Mouse (Mus musculus): ENCODE data around the gene Retreg3. TPM values are rescaled to one million over a fixed set of nuclear protein-coding genes. Genes with fewer than 3 reads are reported as not detected.
A peak's percentile ranks its signal among the peaks of the same experiment; 100 is the strongest.

Retreg3 gene
- polyA plus RNA-seq, 1 experiment from 2014 or later: 10.7 TPM

DNA sequence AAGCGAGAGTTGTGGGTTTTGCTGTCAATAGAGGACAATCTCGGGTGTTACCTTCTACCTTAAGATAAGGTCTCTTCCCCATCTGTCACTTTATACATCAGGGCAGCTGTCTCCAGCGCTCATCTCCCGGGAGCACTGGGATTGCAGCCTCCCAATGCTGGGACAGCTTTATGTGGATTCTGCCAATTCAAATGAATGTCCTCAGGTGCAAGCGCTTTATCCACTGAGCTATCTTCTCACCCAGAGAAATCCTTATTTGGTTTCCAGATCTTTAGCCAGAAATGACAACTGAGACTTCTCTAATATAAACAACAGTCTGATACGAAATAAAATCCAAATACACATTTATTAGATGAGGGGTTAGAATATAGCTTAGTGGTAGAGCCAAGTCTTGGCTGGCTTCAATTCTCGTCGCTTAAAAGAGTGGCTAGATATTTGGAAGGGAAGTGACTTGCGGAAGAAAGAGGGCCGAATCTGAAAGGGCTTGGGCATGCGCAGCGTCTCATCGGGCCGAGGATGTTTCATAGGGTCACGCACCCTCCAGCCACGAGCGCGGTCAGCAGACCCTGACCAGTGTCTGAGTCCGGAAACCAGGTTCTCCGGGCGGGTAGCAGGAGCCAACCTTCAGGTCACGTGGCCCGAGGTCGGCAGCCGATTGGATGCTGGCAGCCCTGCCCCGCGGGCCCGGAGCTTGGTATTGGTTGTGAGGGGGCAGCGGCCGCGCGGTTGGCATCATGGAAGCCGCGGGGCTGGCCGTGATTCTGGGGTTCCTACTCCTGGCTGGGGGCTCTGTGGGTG, 50.1 kb downstream of the Retreg3 start, which contains the start of gene Naglu:
TSS of gene Naglu (plus strand) at position 622 of the 798 bp plus-strand sequence.
- ATAC-seq (ENCODE audit: low FRiP score): peak; percentile 87
- no peaks in the 10 kb centered on the region for H3K9me3 ChIP-seq (ENCODE audit: control insufficient read depth, low read length)
- WGBS: 6% methylated on average over 35 of the region's 35 CpGs

DNA sequence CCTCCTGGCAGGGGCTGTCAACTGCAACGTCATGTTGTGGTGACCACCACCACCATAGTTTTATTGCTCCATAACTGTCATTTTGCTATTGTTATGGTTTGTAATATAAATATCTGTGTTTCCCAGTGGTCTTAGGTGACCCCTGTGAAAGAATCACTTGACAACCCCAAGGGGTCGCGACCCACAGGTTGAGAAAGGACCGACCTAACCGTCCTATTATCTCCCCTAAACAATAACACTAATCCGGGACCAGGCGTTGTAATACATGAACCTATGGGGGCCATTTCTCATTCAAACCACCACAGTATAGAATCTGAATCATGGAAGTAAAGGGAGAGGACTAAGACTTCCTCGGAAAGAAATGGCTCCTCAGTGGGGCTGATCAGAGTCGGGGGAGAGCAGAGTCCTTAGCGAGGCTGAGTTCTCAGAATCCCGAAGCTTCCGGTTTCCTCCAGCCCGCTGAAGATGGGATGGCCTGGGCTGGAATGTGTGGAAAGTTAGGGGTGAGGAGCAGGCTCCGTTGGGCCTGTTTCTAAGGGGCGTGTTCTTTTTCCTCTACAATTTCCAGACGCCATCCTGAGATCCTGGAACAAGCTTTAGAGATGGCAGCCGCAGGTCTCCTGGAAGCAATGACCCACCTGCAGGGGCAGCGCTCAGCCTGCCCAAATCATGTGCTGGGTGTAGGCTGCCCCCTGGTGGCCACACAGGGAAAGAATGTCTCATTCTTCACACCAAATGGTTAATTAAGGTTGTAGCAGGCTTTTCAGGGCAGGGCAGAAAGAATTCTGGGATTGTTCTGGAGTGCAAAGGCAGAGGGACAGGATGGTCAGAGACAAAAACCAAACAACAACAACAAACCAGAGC, 52.9 kb downstream of the Retreg3 start:
- H3K4me3 ChIP-seq (ENCODE audit: low read depth, low read length): peak overlapping the region; percentile 26
- no peak overlapping the region for H3K9ac ChIP-seq (ENCODE audit: low read depth, low read length)
- WGBS: 25% methylated on average over 18 of the region's 18 CpGs
- DNase-seq (ENCODE audit: low spot score): peak; percentile 86
- no peaks in the 10 kb centered on the region for H3K36me3 ChIP-seq (ENCODE audit: control insufficient read depth, insufficient read depth, low read length)
- peak; percentile 26; the same call in 1 of the 2 replicates for ATAC-seq (ENCODE audit: low FRiP score)
- H3K4me2 ChIP-seq (replicated peaks; ENCODE audit: low read depth, low read length): peak overlapping the region; percentile 34
- no peaks in the 10 kb centered on the region for H3K9me3 ChIP-seq (ENCODE audit: control insufficient read depth, low read length)
- no peaks in the 10 kb centered on the region; the same call in 1 of the 2 replicates for H3K4me1 ChIP-seq (replicated peaks; ENCODE audit: control insufficient read depth, insufficient read depth, low read length)
- H3K27me3 ChIP-seq (ENCODE audit: control insufficient read depth, insufficient read depth, low read length): no peaks in the 10 kb centered on the region
- H3K27ac ChIP-seq (ENCODE audit: low read depth, low read length): no peak overlapping the region

More for the DNA sequence above, 50.1 kb downstream of the Retreg3 start, which contains the start of gene Naglu:
- DNase-seq (ENCODE audit: low spot score): peak; percentile 92
- H3K9ac ChIP-seq (ENCODE audit: low read depth, low read length): peak within 1 kb of the TSS; percentile 85
- no peaks in the 10 kb centered on the region for H3K36me3 ChIP-seq (ENCODE audit: control insufficient read depth, insufficient read depth, low read length)
- H3K4me1 ChIP-seq (replicated peaks; ENCODE audit: control insufficient read depth, insufficient read depth, low read length): no peaks in the 10 kb centered on the region; the same call in 1 of the 2 replicates
- H3K4me3 ChIP-seq (ENCODE audit: low read depth, low read length): peak within 1 kb of the TSS; percentile 80
- H3K27ac ChIP-seq (ENCODE audit: low read depth, low read length): no peak within 1 kb of the TSS
- H3K4me2 ChIP-seq (replicated peaks; ENCODE audit: low read depth, low read length): peak within 1 kb of the TSS; percentile 94
- no peaks in the 10 kb centered on the region for H3K27me3 ChIP-seq (ENCODE audit: control insufficient read depth, insufficient read depth, low read length)

DNA sequence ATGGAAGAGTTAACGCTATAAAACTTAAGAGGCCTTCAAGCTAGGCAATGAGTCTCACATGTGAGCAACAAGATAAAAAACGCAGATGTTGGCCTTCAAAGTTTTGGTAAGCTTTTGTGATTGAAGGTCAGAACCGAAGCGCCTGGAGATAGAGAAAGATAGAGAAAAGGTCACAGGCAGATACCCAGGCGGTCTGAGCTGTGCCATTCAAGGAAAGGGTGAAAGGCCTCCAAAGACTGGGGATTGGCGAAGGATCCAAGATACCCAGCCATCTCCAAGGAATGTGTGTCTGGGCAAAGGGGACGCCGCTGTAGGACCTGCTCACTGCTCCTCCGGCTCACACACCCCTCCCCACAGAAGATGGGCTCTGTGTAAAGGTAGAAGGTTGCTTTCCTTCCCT, 54.7 kb downstream of the Retreg3 start:
- H3K27ac ChIP-seq (ENCODE audit: low read depth, low read length): no peak overlapping the region
- ATAC-seq (ENCODE audit: low FRiP score) (no peak), DNase-seq (ENCODE audit: low spot score) (no peak)
- H3K9ac ChIP-seq (ENCODE audit: low read depth, low read length): no peak overlapping the region
- H3K36me3 ChIP-seq (ENCODE audit: control insufficient read depth, insufficient read depth, low read length): no peaks in the 10 kb centered on the region
- no peaks in the 10 kb centered on the region for H3K9me3 ChIP-seq (ENCODE audit: control insufficient read depth, low read length)
- no peaks in the 10 kb centered on the region for H3K27me3 ChIP-seq (ENCODE audit: control insufficient read depth, insufficient read depth, low read length)
- H3K4me3 ChIP-seq (ENCODE audit: low read depth, low read length): no peak overlapping the region
- 93% methylated on average over 9 of the region's 9 CpGs for WGBS
- no peak overlapping the region for H3K4me2 ChIP-seq (replicated peaks; ENCODE audit: low read depth, low read length)
- no peaks in the 10 kb centered on the region; the same call in 1 of the 2 replicates for H3K4me1 ChIP-seq (replicated peaks; ENCODE audit: control insufficient read depth, insufficient read depth, low read length)

DNA sequence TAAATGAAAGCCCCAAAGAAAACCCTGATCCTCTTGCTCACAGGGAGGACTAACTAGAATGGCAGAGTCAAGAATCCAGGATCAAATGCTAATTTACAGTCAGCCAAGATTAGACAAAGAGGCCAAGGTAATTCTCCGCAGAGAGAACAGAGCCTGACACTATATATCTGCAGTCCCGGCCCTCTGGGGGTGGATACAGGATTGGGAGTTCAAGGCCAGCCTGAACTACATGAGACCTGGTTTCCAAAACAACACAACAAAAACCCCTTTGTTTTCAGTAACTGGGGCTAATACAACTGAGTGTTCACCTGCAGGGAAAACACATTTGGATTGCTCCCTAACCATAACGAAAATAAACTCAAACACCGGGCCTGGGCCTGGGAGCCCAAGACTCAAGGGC, 55.2 kb downstream of the Retreg3 start:
- no peak overlapping the region for H3K27ac ChIP-seq (ENCODE audit: low read depth, low read length)
- no peaks in the 10 kb centered on the region for H3K9me3 ChIP-seq (ENCODE audit: control insufficient read depth, low read length)
- ATAC-seq (ENCODE audit: low FRiP score): no peak
- no peaks in the 10 kb centered on the region; the same call in 1 of the 2 replicates for H3K4me1 ChIP-seq (replicated peaks; ENCODE audit: control insufficient read depth, insufficient read depth, low read length)
- DNase-seq (ENCODE audit: low spot score): no peak
- H3K4me2 ChIP-seq (replicated peaks; ENCODE audit: low read depth, low read length): no peak overlapping the region
- H3K4me3 ChIP-seq (ENCODE audit: low read depth, low read length): no peak overlapping the region
- H3K36me3 ChIP-seq (ENCODE audit: control insufficient read depth, insufficient read depth, low read length): no peaks in the 10 kb centered on the region
- no peaks in the 10 kb centered on the region for H3K27me3 ChIP-seq (ENCODE audit: control insufficient read depth, insufficient read depth, low read length)
- WGBS: 85% methylated on average over 4 of the region's 4 CpGs
- no peak overlapping the region for H3K9ac ChIP-seq (ENCODE audit: low read depth, low read length)

DNA sequence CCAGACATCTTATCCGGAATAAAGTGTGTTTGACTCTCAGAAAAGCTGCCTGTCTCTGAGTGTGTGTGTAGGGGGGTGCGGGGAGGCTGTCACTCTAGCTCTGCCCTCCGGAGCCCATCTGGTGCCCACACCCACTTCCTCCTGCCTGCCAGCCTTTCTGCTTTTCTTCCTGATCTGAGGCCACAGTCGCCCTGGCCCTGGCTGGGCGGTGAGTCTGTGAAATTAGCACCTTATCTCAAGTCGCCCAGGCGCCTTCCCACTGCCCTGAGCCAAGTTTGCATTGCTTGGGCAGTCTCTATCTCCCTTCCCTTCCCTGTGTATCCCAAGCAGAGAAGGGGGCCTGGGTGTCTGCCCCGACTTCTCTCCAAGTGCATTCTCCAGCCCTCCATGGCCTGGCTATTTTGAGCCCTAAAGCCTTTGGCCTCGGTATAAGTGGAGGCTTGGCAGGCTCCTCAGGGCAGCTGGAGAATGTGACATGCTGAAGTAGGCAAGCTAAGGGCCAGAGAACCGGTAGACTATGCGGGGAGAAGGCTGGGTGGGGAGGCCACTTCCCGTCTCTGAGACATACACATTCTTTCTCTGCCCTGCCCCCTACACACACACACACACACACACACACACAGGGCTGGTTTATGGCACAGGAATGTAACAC, 55.9 kb downstream of the Retreg3 start:
- H3K27ac ChIP-seq (ENCODE audit: low read depth, low read length): peak overlapping the region; percentile 27; the same call in 1 of the 2 replicates
- H3K4me1 ChIP-seq (replicated peaks; ENCODE audit: control insufficient read depth, insufficient read depth, low read length): no peaks in the 10 kb centered on the region
- ATAC-seq (ENCODE audit: low FRiP score) (no peak), DNase-seq (ENCODE audit: low spot score) (no peak)
- no peaks in the 10 kb centered on the region for H3K27me3 ChIP-seq (ENCODE audit: control insufficient read depth, insufficient read depth, low read length)
- H3K4me3 ChIP-seq (ENCODE audit: low read depth, low read length): no peak overlapping the region
- no peaks in the 10 kb centered on the region for H3K9me3 ChIP-seq (ENCODE audit: control insufficient read depth, low read length)
- no peak overlapping the region for H3K9ac ChIP-seq (ENCODE audit: low read depth, low read length)
- 67% methylated on average over 12 of the region's 12 CpGs for WGBS
- no peak overlapping the region for H3K4me2 ChIP-seq (replicated peaks; ENCODE audit: low read depth, low read length)
- H3K36me3 ChIP-seq (ENCODE audit: control insufficient read depth, insufficient read depth, low read length): no peaks in the 10 kb centered on the region

DNA sequence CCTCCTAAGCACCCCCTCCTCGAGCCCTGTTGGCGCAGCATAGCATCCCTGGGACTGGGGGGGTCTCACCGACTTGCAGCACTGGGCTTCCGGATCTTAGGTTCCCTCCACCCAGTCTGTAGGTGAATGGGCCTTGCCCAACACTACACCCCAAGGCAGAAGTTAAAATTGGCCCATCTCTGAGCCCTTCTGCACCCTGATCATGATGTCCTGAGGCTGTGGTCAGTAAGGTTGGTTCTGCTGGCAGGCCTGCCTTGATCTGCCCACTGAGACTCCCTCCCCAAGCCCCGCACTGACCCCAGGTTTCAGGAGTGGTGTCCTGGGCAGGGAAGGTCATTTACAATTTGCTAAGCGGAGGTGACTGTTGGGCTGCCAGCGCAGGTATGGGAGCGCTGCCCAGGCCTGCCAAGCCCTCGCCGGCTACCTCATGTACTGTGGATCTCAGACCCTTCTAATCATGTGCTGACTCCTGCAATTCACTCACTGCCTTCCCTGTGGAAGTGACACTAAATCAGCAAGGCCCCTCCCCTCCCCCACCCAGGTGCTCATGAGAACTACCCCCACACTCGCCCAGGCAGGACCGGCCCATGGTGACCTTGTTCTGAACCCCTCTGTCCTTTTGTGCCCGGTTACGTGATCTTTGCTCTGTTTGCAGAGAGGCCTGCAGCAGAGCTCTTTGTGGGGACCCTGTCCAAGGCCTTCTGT, 56.6 kb downstream of the Retreg3 start:
- no peak for ATAC-seq (ENCODE audit: low FRiP score)
- H3K27me3 ChIP-seq (ENCODE audit: control insufficient read depth, insufficient read depth, low read length): no peaks in the 10 kb centered on the region
- H3K36me3 ChIP-seq (ENCODE audit: control insufficient read depth, insufficient read depth, low read length): no peaks in the 10 kb centered on the region
- H3K4me1 ChIP-seq (replicated peaks; ENCODE audit: control insufficient read depth, insufficient read depth, low read length): no peaks in the 10 kb centered on the region
- WGBS: 76% methylated on average over 14 of the region's 14 CpGs
- H3K4me2 ChIP-seq (replicated peaks; ENCODE audit: low read depth, low read length): no peak overlapping the region
- H3K9ac ChIP-seq (ENCODE audit: low read depth, low read length): no peak overlapping the region
- no peak for DNase-seq (ENCODE audit: low spot score)
- H3K4me3 ChIP-seq (ENCODE audit: low read depth, low read length): no peak overlapping the region
- H3K9me3 ChIP-seq (ENCODE audit: control insufficient read depth, low read length): no peaks in the 10 kb centered on the region
- peak overlapping the region; percentile 27; the same call in 1 of the 2 replicates for H3K27ac ChIP-seq (ENCODE audit: low read depth, low read length)

DNA sequence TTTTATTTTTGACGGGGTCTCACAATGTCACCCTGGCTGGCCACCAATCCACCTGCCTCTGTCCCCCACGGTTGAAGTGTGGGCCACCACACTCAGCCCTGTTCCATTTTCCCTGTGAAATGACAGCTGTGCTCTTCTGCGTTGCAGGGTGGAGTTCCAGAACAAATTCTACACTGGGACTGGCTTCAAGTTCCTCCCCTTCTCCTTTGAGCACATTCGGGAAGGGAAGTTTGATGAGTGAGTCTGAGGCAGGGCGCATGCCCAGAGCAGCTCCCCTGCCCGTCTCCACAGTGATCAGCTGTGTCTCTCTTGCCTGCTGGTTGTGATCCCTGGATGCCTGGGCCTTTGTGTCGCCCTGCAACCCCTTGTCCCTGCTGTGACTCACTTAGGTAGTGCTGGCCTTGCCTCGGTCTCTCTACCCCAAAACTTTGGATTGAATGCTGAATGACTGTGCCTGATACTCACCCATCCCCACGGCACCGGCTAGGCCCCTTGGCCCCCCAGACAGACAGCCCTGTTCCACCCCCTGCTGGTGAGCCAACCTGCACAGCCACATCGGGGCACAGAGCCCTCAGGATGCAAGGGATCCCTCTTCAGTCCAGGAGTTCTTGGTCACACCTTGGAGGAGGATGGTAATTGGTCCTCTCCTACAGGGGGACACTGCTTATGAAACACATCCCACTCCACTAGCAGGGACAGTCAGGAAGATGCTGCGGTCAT, 57.4 kb downstream of the Retreg3 start:
- Histone ChIP-seq H3K4me1 (replicated peaks; ENCODE audit: control insufficient read depth, insufficient read depth, low read length) (no peaks in the 10 kb centered on the region), H3K27ac (ENCODE audit: low read depth, low read length) (no peak overlapping the region), H3K4me2 (replicated peaks; ENCODE audit: low read depth, low read length) (no peak overlapping the region), H3K4me3 (ENCODE audit: low read depth, low read length) (no peak overlapping the region), H3K27me3 (ENCODE audit: control insufficient read depth, insufficient read depth, low read length) (no peaks in the 10 kb centered on the region), H3K9me3 (ENCODE audit: control insufficient read depth, low read length) (no peaks in the 10 kb centered on the region), H3K36me3 (ENCODE audit: control insufficient read depth, insufficient read depth, low read length) (no peaks in the 10 kb centered on the region), H3K9ac (ENCODE audit: low read depth, low read length) (no peak overlapping the region)
- 85% methylated on average over 12 of the region's 12 CpGs for WGBS
- DNase-seq (ENCODE audit: low spot score) (no peak), ATAC-seq (ENCODE audit: low FRiP score) (no peak)

Measured in hindbrain, embryonic 11.5 days (tissue).